Mouse (Mus musculus): ENCODE data around the gene Fabp1.

Fabp1 gene

GRCm38 (mm10) chr6:71199612-71200011, at the start of gene Fabp1:
Gene Fabp1, plus strand, starts transcription at chr6:71199827.
- no peak for DNase-seq

GRCm38 (mm10) chr6:71151098-71151497, 48.5 kb upstream of the Fabp1 start:
- DNase-seq: no peak

GRCm38 (mm10) chr6:71153486-71153885, 46.1 kb upstream of the Fabp1 start:
- no peak for DNase-seq

GRCm38 (mm10) chr6:71154861-71155260, 44.8 kb upstream of the Fabp1 start:
- DNase-seq: no peak

- DNase-seq: peak in 1 of 2 experiments; percentile 12
Measured at GRCm38 (mm10) chr6:71156674-71157326, 42.8 kb upstream of the Fabp1 start.

GRCm38 (mm10) chr6:71161290-71161689, 38.3 kb upstream of the Fabp1 start:
- no peak for DNase-seq

GRCm38 (mm10) chr6:71162269-71162668, 37.4 kb upstream of the Fabp1 start:
- peak in 1 of 2 experiments; percentile 8 for DNase-seq

- peak; percentile 16 to 29 for DNase-seq
Measured at GRCm38 (mm10) chr6:71164394-71164793, 35.2 kb upstream of the Fabp1 start.

- peak in 1 of 2 experiments; percentile 12 for DNase-seq
Measured at GRCm38 (mm10) chr6:71166551-71167169, 33.0 kb upstream of the Fabp1 start.

- DNase-seq: no peak
Measured at GRCm38 (mm10) chr6:71172812-71173580, 26.6 kb upstream of the Fabp1 start.

GRCm38 (mm10) chr6:71180596-71180995, 19.0 kb upstream of the Fabp1 start:
- DNase-seq: no peak

GRCm38 (mm10) chr6:71184941-71185604, 14.6 kb upstream of the Fabp1 start:
- no peak for DNase-seq

GRCm38 (mm10) chr6:71189578-71189977, 10.0 kb upstream of the Fabp1 start:
- no peak for DNase-seq

GRCm38 (mm10) chr6:71190501-71190900, 9.1 kb upstream of the Fabp1 start:
- no peak for DNase-seq

GRCm38 (mm10) chr6:71193151-71193740, 6.4 kb upstream of the Fabp1 start:
- DNase-seq: peak in 1 of 2 experiments; percentile 19

- DNase-seq: no peak
Measured at GRCm38 (mm10) chr6:71196107-71196506, 3.5 kb upstream of the Fabp1 start.

- peak in 1 of 2 experiments; percentile 17 for DNase-seq
Measured at GRCm38 (mm10) chr6:71197636-71198535, 1.7 kb upstream of the Fabp1 start.

- no peak for DNase-seq
Measured at GRCm38 (mm10) chr6:71201925-71202324, 2.3 kb downstream of the Fabp1 start.

GRCm38 (mm10) chr6:71203674-71204073, 4.0 kb downstream of the Fabp1 start:
- no peak for DNase-seq

- no peak for DNase-seq
Measured at GRCm38 (mm10) chr6:71204166-71204565, 4.5 kb downstream of the Fabp1 start.

GRCm38 (mm10) chr6:71208691-71209090, 9.1 kb downstream of the Fabp1 start:
- DNase-seq: no peak

GRCm38 (mm10) chr6:71211917-71212316, 12.3 kb downstream of the Fabp1 start:
- no peak for DNase-seq

Data from lung, postnatal 4 days (tissue).